Mouse (Mus musculus): ENCODE results near the gene Alg10b. TPM values are rescaled to one million over a fixed set of nuclear protein-coding genes. Genes with fewer than 3 reads are reported as not detected.
"Not testable (repeated sequence)": the region's sequence is repeated elsewhere in the genome, so short reads cannot be mapped to it uniquely, and the experiment has no call there.

Gene Alg10b
- polyA plus RNA-seq (2014; fragmentation: Nextera tagmentation; extraction: Ambion mirVana), result 58.8 and 63.8 TPM in 2 replicates

DNA sequence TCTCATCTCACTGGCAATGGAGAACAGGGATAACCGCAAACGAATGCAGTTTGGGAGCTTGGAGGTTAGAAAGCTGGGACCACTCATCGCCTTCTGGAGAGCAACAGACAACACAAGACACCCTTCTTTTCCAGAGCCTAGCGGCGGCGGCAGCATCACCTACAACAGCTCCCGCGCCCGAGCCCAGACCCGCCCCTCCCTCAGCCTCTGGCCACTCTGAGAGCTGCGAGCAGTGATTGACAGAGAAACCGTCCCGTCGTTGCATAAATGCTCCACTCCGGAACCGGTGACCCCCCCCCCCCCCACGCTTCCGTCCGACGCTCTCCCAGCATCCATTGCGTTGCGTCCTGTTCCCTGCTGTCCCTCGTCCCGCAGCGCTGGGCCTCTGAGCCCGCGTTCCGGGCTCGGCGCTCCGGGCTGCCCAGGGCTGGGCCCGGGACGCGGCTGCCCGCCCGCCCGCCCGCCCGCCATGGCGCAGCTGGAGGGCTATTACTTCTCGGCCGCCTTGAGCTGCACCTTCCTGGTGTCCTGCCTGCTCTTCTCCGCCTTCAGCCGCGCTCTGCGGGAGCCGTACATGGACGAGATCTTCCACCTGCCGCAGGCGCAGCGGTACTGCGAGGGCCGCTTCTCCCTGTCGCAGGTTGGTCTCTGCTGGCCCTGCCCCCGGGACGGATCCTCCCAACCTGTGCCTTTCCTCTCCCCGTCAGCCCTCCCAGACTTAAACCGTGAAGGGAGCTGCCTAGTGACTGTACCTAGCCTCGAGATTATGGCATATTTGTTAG lies at the start of gene Alg10b:
Alg10b (plus strand) TSS at position 343 of the 782 bp plus-strand sequence.
- H3K9me3 ChIP-seq (ENCODE audit: control insufficient read depth, low read length), result no peaks in the 10 kb centered on the region
- no peaks in the 10 kb centered on the region for H3K27me3 ChIP-seq (ENCODE audit: control insufficient read depth, insufficient read depth, low read length)
- DNase-seq (peak; percentile 97), ATAC-seq (ENCODE audit: low FRiP score, low TSS enrichment) (peak; percentile 99)
- H3K9ac ChIP-seq (replicated peaks; ENCODE audit: low read length), result peak within 1 kb of the TSS; percentile 95
- H3K36me3 ChIP-seq (ENCODE audit: control insufficient read depth, insufficient read depth, low read length), result peaks cover 23% of the 10 kb centered on the region
- peak within 1 kb of the TSS; percentile 93 for H3K4me3 ChIP-seq (replicated peaks; ENCODE audit: low read depth, low read length)
- H3K27ac ChIP-seq (replicated peaks; ENCODE audit: low read depth, low read length), result peak within 1 kb of the TSS; percentile 90
- peaks cover 12% of the 10 kb centered on the region for H3K4me1 ChIP-seq (ENCODE audit: control insufficient read depth, insufficient read depth, low read length)
- peak within 1 kb of the TSS; percentile 82 for H3K4me2 ChIP-seq (ENCODE audit: low read length)
- WGBS, result under 1% methylated on average over 59 of the region's 59 CpGs

DNA sequence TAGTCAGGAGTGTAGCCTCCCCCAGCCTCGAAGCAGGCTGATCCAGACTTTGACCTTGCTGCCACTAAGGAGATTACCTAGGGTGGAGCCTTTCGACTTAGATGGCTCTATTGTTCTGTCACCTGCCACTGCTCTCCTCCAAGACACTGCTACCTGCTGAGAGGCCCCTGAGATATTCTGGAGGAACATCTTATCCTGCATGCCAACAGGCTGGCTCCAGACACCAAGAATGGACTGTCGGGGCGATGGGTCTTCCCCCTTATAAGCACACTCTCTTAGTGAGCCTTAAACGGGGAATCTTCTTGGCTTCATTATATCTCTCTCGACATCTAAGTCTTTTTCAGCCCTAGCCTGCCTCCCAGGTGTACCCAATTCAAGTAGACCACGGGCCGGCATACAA lies 41.0 kb upstream of the Alg10b start:
- not testable (repeated sequence) for H3K4me2 ChIP-seq (ENCODE audit: low read length); H3K9ac ChIP-seq (replicated peaks; ENCODE audit: low read length); H3K36me3 ChIP-seq (ENCODE audit: control insufficient read depth, insufficient read depth, low read length); DNase-seq; H3K4me1 ChIP-seq (ENCODE audit: control insufficient read depth, insufficient read depth, low read length); ATAC-seq (ENCODE audit: low FRiP score, low TSS enrichment); H3K9me3 ChIP-seq (ENCODE audit: control insufficient read depth, low read length); H3K27ac ChIP-seq (replicated peaks; ENCODE audit: low read depth, low read length); H3K4me3 ChIP-seq (replicated peaks; ENCODE audit: low read depth, low read length); H3K27me3 ChIP-seq (ENCODE audit: control insufficient read depth, insufficient read depth, low read length)
- WGBS, result 67% methylated on average over 8 of the region's 8 CpGs

DNA sequence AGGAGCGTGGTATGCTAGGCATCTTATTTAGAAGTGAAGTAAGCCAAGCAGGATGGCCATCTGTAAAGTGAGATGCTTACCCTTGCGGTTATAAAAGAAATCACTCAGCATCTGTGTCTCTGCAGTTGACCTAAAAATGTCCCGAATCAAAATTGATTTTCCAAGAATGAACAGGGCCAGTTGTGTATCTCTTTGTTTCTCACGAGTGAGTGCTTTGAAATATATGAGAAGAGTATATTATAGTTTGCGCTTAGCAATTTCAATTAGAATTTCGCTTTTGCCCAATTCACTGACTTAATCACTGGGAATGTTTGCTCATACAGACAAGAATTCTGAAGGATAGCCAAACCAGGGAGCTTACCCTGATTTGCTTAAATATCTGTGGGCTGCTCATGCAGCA lies 40.6 kb upstream of the Alg10b start:
- DNase-seq, result no peak
- ATAC-seq (ENCODE audit: low FRiP score, low TSS enrichment), result no peak
- 91% methylated on average over 6 of the region's 6 CpGs for WGBS

DNA sequence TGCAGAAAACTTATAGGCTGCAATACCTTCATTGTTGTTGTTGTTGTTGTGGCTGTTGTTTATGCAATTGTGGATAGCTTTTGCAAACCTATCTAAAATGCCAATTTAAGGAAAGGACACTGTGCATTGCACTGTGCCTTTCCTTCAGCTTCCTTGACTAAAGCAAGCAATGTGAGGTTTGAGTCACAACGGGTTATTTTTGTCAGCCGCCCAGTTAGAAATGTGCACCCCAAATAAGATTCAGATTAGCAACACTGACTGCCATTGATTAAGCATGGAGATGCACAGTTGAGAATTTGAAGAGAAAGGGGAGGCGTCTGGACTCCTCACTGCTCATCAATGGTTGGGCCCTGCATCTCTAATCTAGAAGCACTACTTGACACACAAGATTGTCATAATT lies 39.4 kb upstream of the Alg10b start:
- Histone ChIP-seq H3K36me3 (ENCODE audit: control insufficient read depth, insufficient read depth, low read length) (no peaks in the 10 kb centered on the region), H3K4me3 (replicated peaks; ENCODE audit: low read depth, low read length) (no peak overlapping the region), H3K27ac (replicated peaks; ENCODE audit: low read depth, low read length) (no peak overlapping the region), H3K4me1 (ENCODE audit: control insufficient read depth, insufficient read depth, low read length) (no peaks in the 10 kb centered on the region), H3K9me3 (ENCODE audit: control insufficient read depth, low read length) (no peaks in the 10 kb centered on the region), H3K4me2 (ENCODE audit: low read length) (no peak overlapping the region), H3K27me3 (ENCODE audit: control insufficient read depth, insufficient read depth, low read length) (no peaks in the 10 kb centered on the region), H3K9ac (replicated peaks; ENCODE audit: low read length) (no peak overlapping the region)
- ATAC-seq (ENCODE audit: low FRiP score, low TSS enrichment) (no peak), DNase-seq (no peak)
- 88% methylated on average over 3 of the region's 3 CpGs for WGBS

More for the DNA sequence above, 40.6 kb upstream of the Alg10b start:
- Histone ChIP-seq H3K27me3 (ENCODE audit: control insufficient read depth, insufficient read depth, low read length) (no peaks in the 10 kb centered on the region), H3K4me3 (replicated peaks; ENCODE audit: low read depth, low read length) (no peak overlapping the region), H3K27ac (replicated peaks; ENCODE audit: low read depth, low read length) (no peak overlapping the region), H3K36me3 (ENCODE audit: control insufficient read depth, insufficient read depth, low read length) (no peaks in the 10 kb centered on the region), H3K4me1 (ENCODE audit: control insufficient read depth, insufficient read depth, low read length) (no peaks in the 10 kb centered on the region), H3K9ac (replicated peaks; ENCODE audit: low read length) (no peak overlapping the region), H3K4me2 (ENCODE audit: low read length) (no peak overlapping the region), H3K9me3 (ENCODE audit: control insufficient read depth, low read length) (no peaks in the 10 kb centered on the region)

GRCm38 (mm10) chr15:90189477-90189876 lies 34.6 kb upstream of the Alg10b start:
- Histone ChIP-seq H3K4me2 (ENCODE audit: low read length) (no peak overlapping the region), H3K36me3 (ENCODE audit: control insufficient read depth, insufficient read depth, low read length) (no peaks in the 10 kb centered on the region), H3K4me3 (replicated peaks; ENCODE audit: low read depth, low read length) (no peak overlapping the region), H3K4me1 (ENCODE audit: control insufficient read depth, insufficient read depth, low read length) (no peaks in the 10 kb centered on the region), H3K9me3 (ENCODE audit: control insufficient read depth, low read length) (no peaks in the 10 kb centered on the region), H3K27me3 (ENCODE audit: control insufficient read depth, insufficient read depth, low read length) (no peaks in the 10 kb centered on the region), H3K27ac (replicated peaks; ENCODE audit: low read depth, low read length) (no peak overlapping the region), H3K9ac (replicated peaks; ENCODE audit: low read length) (no peak overlapping the region)
- no peak for DNase-seq
- no peak for ATAC-seq (ENCODE audit: low FRiP score, low TSS enrichment)
- WGBS, result 87% methylated on average over 9 of the region's 9 CpGs

- Histone ChIP-seq H3K36me3 (ENCODE audit: control insufficient read depth, insufficient read depth, low read length) (no peaks in the 10 kb centered on the region), H3K4me1 (ENCODE audit: control insufficient read depth, insufficient read depth, low read length) (no peaks in the 10 kb centered on the region), H3K9me3 (ENCODE audit: control insufficient read depth, low read length) (no peaks in the 10 kb centered on the region), H3K27me3 (ENCODE audit: control insufficient read depth, insufficient read depth, low read length) (no peaks in the 10 kb centered on the region), H3K4me2 (ENCODE audit: low read length) (no peak overlapping the region), H3K27ac (replicated peaks; ENCODE audit: low read depth, low read length) (no peak overlapping the region), H3K4me3 (replicated peaks; ENCODE audit: low read depth, low read length) (no peak overlapping the region), H3K9ac (replicated peaks; ENCODE audit: low read length) (no peak overlapping the region)
- DNase-seq, result no peak
- ATAC-seq (ENCODE audit: low FRiP score, low TSS enrichment), result no peak
- WGBS, result 77% methylated on average over 8 of the region's 8 CpGs
Measured at GRCm38 (mm10) chr15:90213946-90214345, 10.2 kb upstream of the Alg10b start.

- Histone ChIP-seq H3K9ac (replicated peaks; ENCODE audit: low read length) (no peak overlapping the region), H3K4me3 (replicated peaks; ENCODE audit: low read depth, low read length) (no peak overlapping the region), H3K4me2 (ENCODE audit: low read length) (no peak overlapping the region), H3K27me3 (ENCODE audit: control insufficient read depth, insufficient read depth, low read length) (no peaks in the 10 kb centered on the region), H3K27ac (replicated peaks; ENCODE audit: low read depth, low read length) (no peak overlapping the region), H3K9me3 (ENCODE audit: control insufficient read depth, low read length) (no peaks in the 10 kb centered on the region), H3K4me1 (ENCODE audit: control insufficient read depth, insufficient read depth, low read length) (no peaks in the 10 kb centered on the region), H3K36me3 (ENCODE audit: control insufficient read depth, insufficient read depth, low read length) (no peaks in the 10 kb centered on the region)
- ATAC-seq (ENCODE audit: low FRiP score, low TSS enrichment), result no peak
- DNase-seq, result peak; percentile 91
- 16% methylated on average over 6 of the region's 6 CpGs for WGBS
Measured at GRCm38 (mm10) chr15:90214913-90215312, 9.2 kb upstream of the Alg10b start.

GRCm38 (mm10) chr15:90225058-90225575 lies 1.0 kb downstream of the Alg10b start:
- peak overlapping the region; percentile 82 for H3K4me2 ChIP-seq (ENCODE audit: low read length)
- WGBS, result 72% methylated on average over 4 of the region's 4 CpGs
- peak overlapping the region; percentile 93 for H3K4me3 ChIP-seq (replicated peaks; ENCODE audit: low read depth, low read length)
- DNase-seq (peak; percentile 74), ATAC-seq (ENCODE audit: low FRiP score, low TSS enrichment) (no peak)
- no peaks in the 10 kb centered on the region for H3K27me3 ChIP-seq (ENCODE audit: control insufficient read depth, insufficient read depth, low read length)
- peak overlapping the region; percentile 95 for H3K9ac ChIP-seq (replicated peaks; ENCODE audit: low read length)
- H3K36me3 ChIP-seq (ENCODE audit: control insufficient read depth, insufficient read depth, low read length), result peaks cover 33% of the 10 kb centered on the region
- no peak overlapping the region for H3K27ac ChIP-seq (replicated peaks; ENCODE audit: low read depth, low read length)
- no peaks in the 10 kb centered on the region for H3K9me3 ChIP-seq (ENCODE audit: control insufficient read depth, low read length)
- peaks cover 12% of the 10 kb centered on the region for H3K4me1 ChIP-seq (ENCODE audit: control insufficient read depth, insufficient read depth, low read length)

- 37% methylated on average over 2 of the region's 2 CpGs for whole genome bisulfite sequencing
- no peaks in the 10 kb centered on the region for H3K4me1 ChIP-seq (ENCODE audit: control insufficient read depth, insufficient read depth, low read length)
- DNase-seq, result peak; percentile 85
- no peak overlapping the region for H3K4me3 ChIP-seq (replicated peaks; ENCODE audit: low read depth, low read length)
- ATAC-seq (ENCODE audit: low FRiP score, low TSS enrichment), result no peak
- H3K27ac ChIP-seq (replicated peaks; ENCODE audit: low read depth, low read length), result no peak overlapping the region
- no peaks in the 10 kb centered on the region for H3K27me3 ChIP-seq (ENCODE audit: control insufficient read depth, insufficient read depth, low read length)
- peaks cover 6% of the 10 kb centered on the region for H3K36me3 ChIP-seq (ENCODE audit: control insufficient read depth, insufficient read depth, low read length)
- no peaks in the 10 kb centered on the region for H3K9me3 ChIP-seq (ENCODE audit: control insufficient read depth, low read length)
- no peak overlapping the region for H3K4me2 ChIP-seq (ENCODE audit: low read length)
- no peak overlapping the region for H3K9ac ChIP-seq (replicated peaks; ENCODE audit: low read length)
Measured at GRCm38 (mm10) chr15:90237657-90238056, 13.5 kb downstream of the Alg10b start.
